Mouse (Mus musculus) heart, embryonic 15.5 days (tissue): ENCODE data around the gene Olfr1009. TPM values are rescaled to one million over a fixed set of nuclear protein-coding genes. Genes with fewer than 3 reads are reported as not detected.

ENCODE experiments used
- polyA plus RNA-seq: library from polyadenylated mRNA; unstranded; fragments of >200 nt; fragmentation: Nextera tagmentation; extraction: Ambion mirVana; gene quantifications from 2 replicates; pipeline ENCODE4 v1.2.1, GENCODE M21; 2015

The Olfr1009 gene
- polyA plus RNA-seq, 1 experiment from 2014 or later, result not detected

Other genes with a start within 250 kb of the Olfr1009 start
- 0.15 and 0.29 TPM in 2 replicates for gene 4833423E24Rik, start 196.4 kb upstream of the Olfr1009 start, polyA plus RNA-seq
- not detected in 2 replicates for gene Olfr996, start 136.2 kb upstream of the Olfr1009 start, polyA plus RNA-seq
- gene Olfr998, start 126.5 kb upstream of the Olfr1009 start, polyA plus RNA-seq, result not detected in 2 replicates
- gene Olfr1000, start 103.5 kb upstream of the Olfr1009 start, polyA plus RNA-seq, result not detected in 2 replicates
- gene Olfr1002, start 64.7 kb upstream of the Olfr1009 start, polyA plus RNA-seq, result not detected in 2 replicates
- gene Olfr154, start 51.0 kb upstream of the Olfr1009 start, polyA plus RNA-seq, result not detected in 2 replicates
- not detected in 2 replicates for gene Olfr1006, start 36.7 kb upstream of the Olfr1009 start, polyA plus RNA-seq
- gene Olfr1008, start 26.0 kb upstream of the Olfr1009 start, polyA plus RNA-seq, result not detected in 2 replicates
- gene Olfr1012, start 47.3 kb downstream of the Olfr1009 start, polyA plus RNA-seq, result not detected in 2 replicates
- gene Olfr1013, start 51.7 kb downstream of the Olfr1009 start, polyA plus RNA-seq, result not detected in 2 replicates
- gene Olfr1014, start 57.3 kb downstream of the Olfr1009 start, polyA plus RNA-seq, result not detected in 2 replicates
- gene Olfr1015, start 66.6 kb downstream of the Olfr1009 start, polyA plus RNA-seq, result not detected in 2 replicates
- not detected in 2 replicates for gene Olfr1016, start 87.1 kb downstream of the Olfr1009 start, polyA plus RNA-seq
- gene Olfr1018, start 103.1 kb downstream of the Olfr1009 start, polyA plus RNA-seq, result not detected in 2 replicates
- gene Olfr1019, start 130.1 kb downstream of the Olfr1009 start, polyA plus RNA-seq, result not detected in 2 replicates
- gene Olfr1020, start 131.6 kb downstream of the Olfr1009 start, polyA plus RNA-seq, result not detected in 2 replicates
- not detected in 2 replicates for gene Olfr1022, start 153.2 kb downstream of the Olfr1009 start, polyA plus RNA-seq
- gene Olfr1023, start 170.2 kb downstream of the Olfr1009 start, polyA plus RNA-seq, result not detected in 2 replicates
- not detected in 2 replicates for gene Olfr1024, start 189.6 kb downstream of the Olfr1009 start, polyA plus RNA-seq
- not detected in 2 replicates for gene Olfr1025-ps1, start 199.8 kb downstream of the Olfr1009 start, polyA plus RNA-seq
- not detected in 2 replicates for gene Olfr1026, start 206.1 kb downstream of the Olfr1009 start, polyA plus RNA-seq
- not detected in 2 replicates for gene Olfr1028, start 235.0 kb downstream of the Olfr1009 start, polyA plus RNA-seq